Mouse (Mus musculus) CH12.LX (cell line): ENCODE measurements around the gene Ppp2r2c. TPM values are rescaled to one million over a fixed set of nuclear protein-coding genes. Genes with fewer than 3 reads are reported as not detected.

Source experiments
- DNase-seq: peaks from one replicate; pipeline ENCODE4 v3.0.0-alpha.2; 2013; ENCODE audit errors: extremely low read depth
- H3K27ac ChIP-seq: 2 replicates; pipeline ENCODE4 v1.5.1; 2012; ENCODE audit warnings: low read depth, mild to moderate bottlenecking, control low read depth, moderate library complexity; ENCODE audit not compliant: insufficient read depth
- H3K27me3 ChIP-seq: replicated peaks from 2 replicates; pipeline ENCODE3; 2012; ENCODE audit warnings: inconsistent platforms
- H3K36me3 ChIP-seq, 2 experiments: replicated peaks in 1 of 2; 2 replicates each; pipeline versions ENCODE3 to v1.6.1; 2012; ENCODE audit warnings: inconsistent platforms in 1 of 2, low read length in 1 of 2, mild to moderate bottlenecking in 1 of 2, mixed read lengths in 1 of 2, moderate library complexity in 1 of 2; ENCODE audit not compliant: control insufficient read depth in 1 of 2, insufficient read depth in 1 of 2
- H3K4me1 ChIP-seq, 2 experiments: 2 replicates each; pipeline ENCODE4 v1.6.1; 2012; ENCODE audit warnings: inconsistent platforms in 1 of 2, moderate library complexity in 1 of 2; ENCODE audit not compliant: insufficient read depth in 2 of 2, control insufficient read depth in 1 of 2
- H3K4me2 ChIP-seq: 2 replicates; pipeline ENCODE4 v1.6.1; 2012; ENCODE audit warnings: low read depth, mild to moderate bottlenecking, control low read depth; ENCODE audit not compliant: poor library complexity, insufficient read depth, severe bottlenecking
- H3K4me3 ChIP-seq, 3 experiments: fragments of 150-350 bp in 1 of 3; sonication (generic) in 1 of 3; replicated peaks in 1 of 3; 2 replicates each; pipeline versions ENCODE3 to v1.5.1; 2011 to 2012; ENCODE audit warnings: low read depth in 2 of 3, low read length in 2 of 3, mild to moderate bottlenecking in 2 of 3, moderate library complexity in 2 of 3, control low read depth in 1 of 3, improper control_type of control experiment in 1 of 3, inconsistent platforms in 1 of 3, mixed read lengths in 1 of 3; ENCODE audit not compliant: poor library complexity in 1 of 3
- H3K79me2 ChIP-seq: replicated peaks from 2 replicates; pipeline ENCODE4 v1.6.1; 2012; ENCODE audit warnings: mild to moderate bottlenecking, moderate library complexity; ENCODE audit not compliant: control insufficient read depth, poor library complexity, insufficient read depth, severe bottlenecking; ENCODE audit errors: extremely low read depth
- H3K9ac ChIP-seq: 2 replicates; pipeline ENCODE4 v1.6.1; 2012; ENCODE audit warnings: low read depth, mild to moderate bottlenecking, control low read depth, moderate library complexity; ENCODE audit not compliant: insufficient read depth
- H3K9me3 ChIP-seq: replicated peaks from 2 replicates; pipeline ENCODE3; 2012; ENCODE audit warnings: low read length, inconsistent platforms, mixed read lengths
- CHD1 ChIP-seq: IDR thresholded peaks from 2 replicates; pipeline ENCODE4 v1.6.1; 2012; ENCODE audit warnings: low read depth, low read length, improper control_type of control experiment, inconsistent platforms
- CHD2 ChIP-seq: IDR thresholded peaks from 2 replicates; pipeline ENCODE4 v1.6.1; 2011; ENCODE audit warnings: low read length, improper control_type of control experiment
- CTCF ChIP-seq, 2 experiments: IDR thresholded peaks in 1 of 2; conservative IDR thresholded peaks in 1 of 2; 2 replicates each; pipeline ENCODE4 v1.5.1; 2011 to 2012; ENCODE audit warnings: low read depth in 2 of 2, low read length in 2 of 2, improper control_type of control experiment in 1 of 2, inconsistent platforms in 1 of 2, mild to moderate bottlenecking in 1 of 2, moderate library complexity in 1 of 2
- E2F4 ChIP-seq: IDR thresholded peaks from 2 replicates; pipeline ENCODE4 v1.6.1; 2011; ENCODE audit warnings: low read depth, low read length, improper control_type of control experiment; ENCODE audit not compliant: insufficient replicate concordance
- ELF1 ChIP-seq: IDR thresholded peaks from 2 replicates; pipeline ENCODE4 v1.6.1; 2014; ENCODE audit warnings: low read depth, mild to moderate bottlenecking, inconsistent platforms, low read length, improper control_type of control experiment
- EP300 ChIP-seq: IDR thresholded peaks from 2 replicates; pipeline ENCODE4 v1.6.1; 2011; ENCODE audit warnings: low read length, improper control_type of control experiment
- HCFC1 ChIP-seq: IDR thresholded peaks from 2 replicates; pipeline ENCODE4 v1.6.1; 2012; ENCODE audit warnings: low read depth, mild to moderate bottlenecking, inconsistent platforms, low read length, improper control_type of control experiment
- JUN ChIP-seq: IDR thresholded peaks from 2 replicates; pipeline ENCODE4 v1.6.1; 2011; ENCODE audit warnings: low read depth, mild to moderate bottlenecking, low read length, improper control_type of control experiment, moderate library complexity; ENCODE audit not compliant: insufficient read depth
- KAT2A ChIP-seq: IDR thresholded peaks from 2 replicates; pipeline ENCODE4 v1.6.1; 2012; ENCODE audit warnings: low read length, improper control_type of control experiment, inconsistent platforms; ENCODE audit not compliant: insufficient replicate concordance
- MAZ ChIP-seq: IDR thresholded peaks from 2 replicates; pipeline ENCODE4 v1.6.1; 2012; ENCODE audit warnings: low read depth, mild to moderate bottlenecking, inconsistent platforms, low read length, improper control_type of control experiment, moderate library complexity
- MEF2A ChIP-seq: IDR thresholded peaks from 2 replicates; pipeline ENCODE4 v1.6.1; 2014; ENCODE audit warnings: low read depth, mild to moderate bottlenecking, inconsistent platforms, low read length, improper control_type of control experiment, borderline replicate concordance
- NELFE ChIP-seq: IDR thresholded peaks from 2 replicates; pipeline ENCODE4 v1.6.1; 2011; ENCODE audit warnings: low read depth, low read length, improper control_type of control experiment
- RAD21 ChIP-seq: IDR thresholded peaks from 2 replicates; pipeline ENCODE4 v1.6.1; 2011; ENCODE audit warnings: low read depth, mild to moderate bottlenecking, low read length, improper control_type of control experiment, moderate library complexity
- SMC3 ChIP-seq: IDR thresholded peaks from 2 replicates; pipeline ENCODE4 v1.6.1; 2011; ENCODE audit warnings: low read depth, low read length, improper control_type of control experiment
- TBP ChIP-seq: conservative IDR thresholded peaks from 2 replicates; pipeline ENCODE4 v1.6.1; 2011; ENCODE audit warnings: low read depth, low read length, improper control_type of control experiment
- TCF12 ChIP-seq: IDR thresholded peaks from 2 replicates; pipeline ENCODE4 v1.6.1; 2014; ENCODE audit warnings: low read depth, mild to moderate bottlenecking, inconsistent platforms, low read length, improper control_type of control experiment
- UBTF ChIP-seq: IDR thresholded peaks from 2 replicates; pipeline ENCODE4 v1.6.1; 2012; ENCODE audit warnings: low read depth, mild to moderate bottlenecking, inconsistent platforms, low read length, improper control_type of control experiment, moderate library complexity
- ZNF384 ChIP-seq: IDR thresholded peaks from 2 replicates; pipeline ENCODE4 v1.6.1; 2012; ENCODE audit warnings: low read depth, low read length, improper control_type of control experiment, inconsistent platforms
- dilution Hi-C: fragments of 300-500 bp; cut with MboI; formaldehyde crosslinking; loops from 2 replicates; pipeline ENCODE4 v1.14.3; 2020; ENCODE audit warnings: low sequenced_read_pairs; ENCODE audit not compliant: extremely low pct_unique_long_range_greater_than_20kb, extremely low pct_ligation_motif_present
- in situ Hi-C: fragments of 300-500 bp; cut with MboI; formaldehyde crosslinking; loops from 3 replicates; pipeline ENCODE4 v1.14.3; 2019; ENCODE audit warnings: low sequenced_read_pairs, low pct_ligation_motif_present, low pct_unique_long_range_greater_than_20kb, mixed read lengths
- polyA plus RNA-seq: library from polyadenylated mRNA; unstranded; fragments of >175 nt; gene quantifications from 2 replicates; pipeline ENCODE4 v1.2.1, GENCODE M21; 2012; ENCODE audit warnings: low read depth; ENCODE audit not compliant: insufficient read length
- total RNA-seq, 2 experiments: library from RNA; depleted of rRNA; stranded (reverse); fragments of 300-350 nt in 1 of 2; fragments of >200 nt in 1 of 2; gene quantifications; 2 replicates each; pipeline ENCODE4 v1.2.3; 2012 to 2014

Gene Ppp2r2c
- total and polyA plus RNA-seq, 3 experiments = 0.07 to 0.21 TPM; not detected in 1

- Histone ChIP-seq H3K4me2 (no peak overlapping the region), H3K36me3 (peaks cover 40 to 61% of the 10 kb centered on the region in 2 experiments), H3K27ac (no peak overlapping the region), H3K4me1 (peaks cover 20 to 21% of the 10 kb centered on the region in 2 experiments), H3K4me3 (no peak overlapping the region), H3K9ac (no peak overlapping the region), H3K9me3 (no peaks in the 10 kb centered on the region), H3K79me2 (no peaks in the 10 kb centered on the region), H3K27me3 (no peaks in the 10 kb centered on the region)
- in situ Hi-C loops (no loop called here), dilution Hi-C loops (no loop called here)
- DNase-seq = no peak
- TF ChIP-seq ZNF384 (no peak), MAZ (no peak), CHD2 (no peak), SMC3 (no peak), EP300 (no peak), UBTF (no peak), TBP (no peak), KAT2A (no peak), MEF2A (no peak), E2F4 (no peak), ELF1 (no peak), HCFC1 (no peak), CTCF (conservative IDR thresholded peaks at IDR 0.05 in 1 of 2, IDR thresholded peaks at IDR 0.05 in 1 of 2; ENCODE audit: low read depth in 2 of 2, low read length in 2 of 2) (no peak), RAD21 (no peak), TCF12 (no peak), CHD1 (no peak), JUN (no peak)
Measured at GRCm38 (mm10) chr5:36975336-36975735, 107.0 kb downstream of the Ppp2r2c start.

DNA sequence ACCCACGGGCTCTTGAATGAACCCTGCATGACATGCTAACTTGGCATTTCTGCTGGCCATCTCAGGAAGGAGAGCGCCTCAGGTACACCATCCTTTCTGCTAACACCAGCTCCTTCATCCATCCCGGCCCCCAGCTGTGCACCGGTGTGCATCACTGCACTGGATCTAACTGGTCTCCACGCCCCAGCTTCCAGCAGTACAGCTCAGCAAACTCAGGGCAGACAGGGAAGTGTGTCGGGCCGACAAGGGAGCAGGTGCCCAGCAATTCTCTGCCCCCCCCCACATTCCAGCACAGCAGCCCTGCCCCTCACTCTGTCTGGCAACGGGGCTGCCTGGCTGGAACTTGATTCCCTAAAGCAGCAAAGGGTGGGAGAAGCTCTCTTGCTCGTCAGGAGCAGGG, 109.5 kb downstream of the Ppp2r2c start:
- in situ Hi-C loops (no loop called here), dilution Hi-C loops (no loop called here)
- no peak for DNase-seq
- Histone ChIP-seq H3K4me3 (no peak overlapping the region), H3K36me3 (peaks cover 27 to 50% of the 10 kb centered on the region in 2 experiments), H3K9me3 (no peaks in the 10 kb centered on the region)
- TF ChIP-seq ELF1 (no peak), NELFE (no peak)
- TF ChIP-seq, all 38 proteins: peak for 0
- no peak overlapping the region for H3K27ac ChIP-seq
- no peak overlapping the region for H3K9ac ChIP-seq
- no peaks in the 10 kb centered on the region for H3K27me3 ChIP-seq
- H3K79me2 ChIP-seq = no peaks in the 10 kb centered on the region
- peaks cover 25 to 26% of the 10 kb centered on the region in 2 experiments for H3K4me1 ChIP-seq
- H3K4me2 ChIP-seq = no peak overlapping the region
